Mouse (Mus musculus) embryo, embryonic 9.5 days (tissue): ENCODE measurements around the gene Hcrtr2.

Experiments used
- DNase-seq: peaks from one replicate; pipeline ENCODE4 v3.0.0-alpha.2; 2017; ENCODE audit errors: extremely low spot score

The Hcrtr2 gene

GRCm38 (mm10) chr9:76323756-76324155 lies at the start of gene Hcrtr2:
Hcrtr2 (minus strand) TSS chr9:76323856.
- DNase-seq = no peak

GRCm38 (mm10) chr9:76364874-76365273 lies 41.2 kb upstream of the Hcrtr2 start:
- no peak for DNase-seq

GRCm38 (mm10) chr9:76360374-76360773 lies 36.7 kb upstream of the Hcrtr2 start:
- DNase-seq = no peak

- no peak for DNase-seq
These were observed 28.7 kb upstream of the Hcrtr2 start for GRCm38 (mm10) chr9:76352346-76352745.

GRCm38 (mm10) chr9:76347298-76347697 lies 23.6 kb upstream of the Hcrtr2 start:
- DNase-seq = no peak

GRCm38 (mm10) chr9:76331081-76331480 lies 7.4 kb upstream of the Hcrtr2 start:
- DNase-seq = no peak

- peak; percentile 61 for DNase-seq
These were observed 412 bp downstream of the Hcrtr2 start for GRCm38 (mm10) chr9:76323186-76323701.

- peak; percentile 46 for DNase-seq
These were observed 1.3 kb downstream of the Hcrtr2 start for GRCm38 (mm10) chr9:76322122-76323052.

- DNase-seq = no peak
These were observed 2.1 kb downstream of the Hcrtr2 start for GRCm38 (mm10) chr9:76321589-76321988.

GRCm38 (mm10) chr9:76320755-76321154 lies 2.9 kb downstream of the Hcrtr2 start:
- no peak for DNase-seq

GRCm38 (mm10) chr9:76318302-76318701 lies 5.4 kb downstream of the Hcrtr2 start:
- no peak for DNase-seq

GRCm38 (mm10) chr9:76315096-76315495 lies 8.6 kb downstream of the Hcrtr2 start:
- no peak for DNase-seq

GRCm38 (mm10) chr9:76313921-76314320 lies 9.7 kb downstream of the Hcrtr2 start:
- no peak for DNase-seq

GRCm38 (mm10) chr9:76312221-76312620 lies 11.4 kb downstream of the Hcrtr2 start:
- no peak for DNase-seq

- no peak for DNase-seq
These were observed 32.3 kb downstream of the Hcrtr2 start for GRCm38 (mm10) chr9:76291384-76291783.

GRCm38 (mm10) chr9:76270886-76271285 lies 52.8 kb downstream of the Hcrtr2 start:
- no peak for DNase-seq

- DNase-seq = no peak
These were observed 65.9 kb downstream of the Hcrtr2 start for GRCm38 (mm10) chr9:76257731-76258130.

GRCm38 (mm10) chr9:76252544-76252943 lies 71.1 kb downstream of the Hcrtr2 start:
- DNase-seq = no peak

GRCm38 (mm10) chr9:76252109-76252508 lies 71.5 kb downstream of the Hcrtr2 start:
- no peak for DNase-seq

GRCm38 (mm10) chr9:76242322-76242721 lies 81.3 kb downstream of the Hcrtr2 start:
- DNase-seq = no peak

GRCm38 (mm10) chr9:76237946-76238345 lies 85.7 kb downstream of the Hcrtr2 start:
- no peak for DNase-seq

GRCm38 (mm10) chr9:76237243-76237642 lies 86.4 kb downstream of the Hcrtr2 start:
- DNase-seq = peak; percentile 10

- peak; percentile 75 for DNase-seq
These were observed 87.0 kb downstream of the Hcrtr2 start for GRCm38 (mm10) chr9:76236626-76237025.
